Mouse (Mus musculus) MEL (cell line): ENCODE data around the gene Cenpb.

Experiments used
- CTCF ChIP-seq, 3 experiments: IDR thresholded peaks in 2 of 3; conservative IDR thresholded peaks in 1 of 3; 2 replicates each; pipeline ENCODE4 v1.5.1; 2011 to 2012; ENCODE audit warnings: low read length in 3 of 3, low read depth in 2 of 3, mild to moderate bottlenecking in 2 of 3, improper control_type of control experiment in 1 of 3, inconsistent platforms in 1 of 3, mixed read lengths in 1 of 3, moderate library complexity in 1 of 3; ENCODE audit not compliant: control insufficient read depth in 1 of 3, insufficient read depth in 1 of 3, poor library complexity in 1 of 3, severe bottlenecking in 1 of 3
- EP300 ChIP-seq, 2 experiments: IDR thresholded peaks; 2 replicates each; pipeline ENCODE4 v1.6.1; 2011; ENCODE audit warnings: improper control_type of control experiment in 2 of 2, low read length in 2 of 2, low read depth in 1 of 2, mild to moderate bottlenecking in 1 of 2
- GABPA ChIP-seq: IDR thresholded peaks from 2 replicates; pipeline ENCODE4 v1.6.1; 2012; ENCODE audit warnings: low read depth, mild to moderate bottlenecking, inconsistent platforms, low read length, improper control_type of control experiment, moderate library complexity
- GATA1 ChIP-seq: IDR thresholded peaks from 2 replicates; pipeline ENCODE4 v1.6.1; 2011; ENCODE audit warnings: low read depth, low read length, improper control_type of control experiment
- MAFK ChIP-seq: IDR thresholded peaks from 2 replicates; pipeline ENCODE4 v1.6.1; 2011; ENCODE audit warnings: low read depth, mild to moderate bottlenecking, low read length, improper control_type of control experiment, borderline replicate concordance
- MAX ChIP-seq: IDR thresholded peaks from 2 replicates; pipeline ENCODE4 v1.6.1; 2011; ENCODE audit warnings: low read length, improper control_type of control experiment
- POLR2A ChIP-seq, 2 experiments: IDR thresholded peaks; 2 replicates each; pipeline ENCODE4 v1.6.1; 2011 to 2012; ENCODE audit warnings: low read length in 2 of 2, mild to moderate bottlenecking in 2 of 2, control low read depth in 1 of 2, improper control_type of control experiment in 1 of 2, low read depth in 1 of 2, moderate library complexity in 1 of 2; ENCODE audit not compliant: control insufficient read depth in 1 of 2, insufficient read depth in 1 of 2, poor library complexity in 1 of 2
- RAD21 ChIP-seq: IDR thresholded peaks from 2 replicates; pipeline ENCODE4 v1.6.1; 2011; ENCODE audit warnings: mild to moderate bottlenecking, low read depth, low read length, improper control_type of control experiment
- TAL1 ChIP-seq: IDR thresholded peaks from 2 replicates; pipeline ENCODE4 v1.6.1; 2012; ENCODE audit warnings: mild to moderate bottlenecking, inconsistent platforms, low read length, moderate library complexity, mixed read lengths
- TBP ChIP-seq: IDR thresholded peaks from 2 replicates; pipeline ENCODE4 v1.8.0; 2011; ENCODE audit warnings: low read depth, low read length, improper control_type of control experiment
- USF2 ChIP-seq, 2 experiments: IDR thresholded peaks; 2 replicates each; pipeline ENCODE4 v1.6.1; 2011 to 2012; ENCODE audit warnings: improper control_type of control experiment in 2 of 2, low read length in 2 of 2, borderline replicate concordance in 1 of 2, inconsistent platforms in 1 of 2, low read depth in 1 of 2, mild to moderate bottlenecking in 1 of 2; ENCODE audit not compliant: insufficient read depth in 1 of 2
- ZC3H11A ChIP-seq: IDR thresholded peaks from 2 replicates; pipeline ENCODE4 v1.6.1; 2012; ENCODE audit warnings: low read depth, mild to moderate bottlenecking, inconsistent platforms, low read length, improper control_type of control experiment
- ZKSCAN1 ChIP-seq: IDR thresholded peaks from 2 replicates; pipeline ENCODE4 v1.6.1; 2012; ENCODE audit warnings: low read depth, mild to moderate bottlenecking, inconsistent platforms, low read length, improper control_type of control experiment, moderate library complexity
- ZNF384 ChIP-seq: IDR thresholded peaks from 2 replicates; pipeline ENCODE4 v1.6.1; 2012; ENCODE audit warnings: low read depth, mild to moderate bottlenecking, inconsistent platforms, low read length, improper control_type of control experiment

DNA sequence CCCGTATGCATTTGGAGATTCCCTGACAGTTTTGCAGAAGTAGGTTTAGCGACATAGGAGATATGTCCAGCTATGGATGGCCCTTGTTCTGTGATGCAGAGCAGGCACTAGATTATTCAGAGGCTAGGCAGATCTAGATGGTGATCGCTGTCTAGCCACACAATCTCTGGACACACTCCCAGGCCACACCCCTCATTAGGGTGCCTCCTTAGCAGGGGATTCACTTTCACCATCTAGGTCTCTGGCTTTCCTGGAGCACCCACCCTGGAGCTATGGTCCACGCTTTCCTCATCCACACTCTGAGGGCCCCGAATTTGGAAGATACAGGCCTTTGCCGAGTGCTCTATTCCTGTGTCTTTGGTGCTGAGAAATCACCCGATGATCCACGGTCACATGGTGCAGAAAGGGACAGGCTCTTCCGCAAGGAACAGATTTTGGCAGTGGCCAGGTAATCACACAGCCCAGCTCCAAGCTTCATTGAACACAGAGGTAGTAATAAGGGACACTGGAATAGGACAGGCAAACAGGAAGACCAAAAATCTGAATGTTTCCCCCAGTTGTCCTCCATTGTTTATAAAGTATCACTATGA lies 31.3 kb upstream of the Cenpb start:
- TF ChIP-seq POLR2A (IDR thresholded peaks at IDR 0.05; ENCODE audit: control insufficient read depth in 1 of 2, insufficient read depth in 1 of 2, low read depth in 1 of 2, low read length in 2 of 2, poor library complexity in 1 of 2) (no peak), EP300 (IDR thresholded peaks at IDR 0.05; ENCODE audit: low read depth in 1 of 2, low read length in 2 of 2) (no peak), ZKSCAN1 (no peak), ZNF384 (no peak), CTCF (IDR thresholded peaks at IDR 0.05 in 2 of 3, conservative IDR thresholded peaks at IDR 0.05 in 1 of 3; ENCODE audit: control insufficient read depth in 1 of 3, insufficient read depth in 1 of 3, low read depth in 2 of 3, low read length in 3 of 3, poor library complexity in 1 of 3, severe bottlenecking in 1 of 3) (no peak), GABPA (no peak), RAD21 (no peak), MAFK (no peak), ZC3H11A (no peak), TAL1 (no peak), GATA1 (no peak), TBP (no peak), MAX (no peak), USF2 (IDR thresholded peaks at IDR 0.05; ENCODE audit: borderline replicate concordance in 1 of 2, insufficient read depth in 1 of 2, low read depth in 1 of 2, low read length in 2 of 2) (no peak)
